Comparison of ENCODE assay signal across 8 mouse cellular contexts in the genomic region with DNA sequence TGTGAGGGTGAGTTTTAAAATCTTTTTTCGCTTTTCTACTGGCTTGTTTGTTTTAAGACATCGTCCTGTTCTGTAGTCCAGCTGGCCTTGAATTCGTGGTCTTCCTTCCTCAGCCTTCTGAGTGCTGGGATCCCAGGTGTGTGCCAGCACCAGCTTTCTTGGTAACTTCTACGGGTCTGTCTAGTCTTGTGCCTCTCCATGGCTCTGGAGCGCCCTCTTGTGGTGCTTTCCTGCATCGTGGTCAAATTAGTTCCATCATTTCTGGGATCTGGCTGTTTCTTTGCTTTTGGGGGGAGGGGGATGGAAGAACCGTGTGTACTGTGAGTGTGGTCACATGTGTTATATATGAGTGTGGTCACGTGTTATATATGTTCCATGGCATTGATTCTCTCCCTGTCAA. TPM values are rescaled to one million over a fixed set of nuclear protein-coding genes. Genes with fewer than 3 reads are reported as not detected.
A peak's percentile ranks its signal among the peaks of the same experiment; 100 is the strongest.
DNase-seq lines count a peak whose midpoint lies in the region.

No protein-coding gene starts in this region.

- DNase-seq in 416B (ENCODE audit: low read depth) (peak; percentile 87), liver (peak; percentile 85)
- DNase-seq in adrenal gland, postnatal 14 days: peak; percentile 91
- DNase-seq in embryo, embryonic 9.5 days (ENCODE audit: extremely low spot score): peak; percentile 86
- DNase-seq in heart, adult 18-20 months: peak; percentile 68 to 95
- peak; percentile 82 for DNase-seq in kidney, adult 9 months
- DNase-seq in natural killer cell, adult 2 months (ENCODE audit: low spot score in 2 of 2): peak; percentile 68 to 81
- DNase-seq in spleen, postnatal 4 days (ENCODE audit: low spot score in 2 of 2): peak; percentile 81 to 96

RNA-seq across cellular contexts. Expression of gene Meaf6, which starts 14.5 kb away (rescaled TPM):
- 28.9 and 33.0 TPM in 2 replicates for total RNA-seq in adrenal gland, postnatal 14 days (2021)
- total RNA-seq in heart, adult 18-20 months (2021): 10 to 100 TPM; 18.3 to 23.4 TPM

RNA-seq across cellular contexts. Expression of gene Zc3h12a, which starts 28.2 kb away (rescaled TPM):
- total RNA-seq in adrenal gland, postnatal 14 days (2021): 5.4 and 6.3 TPM in 2 replicates
- total RNA-seq in heart, adult 18-20 months (2021): 1 to 10 TPM; 4.0 to 4.1 TPM

RNA-seq across cellular contexts. Expression of gene Snip1, which starts 33.0 kb away (rescaled TPM):
- 17.1 and 17.8 TPM in 2 replicates for total RNA-seq in adrenal gland, postnatal 14 days (2021)
- total RNA-seq in heart, adult 18-20 months (2021): 1 to 10 TPM; 7.1 to 7.7 TPM

RNA-seq across cellular contexts. Expression of gene Dnali1, which starts 34.0 kb away (rescaled TPM):
- total RNA-seq in adrenal gland, postnatal 14 days (2021): not detected in 2 replicates
- under 1 TPM in 1 of 2 experiments, not detected in 1; 0.33 TPM for total RNA-seq in heart, adult 18-20 months (2021)

Comparison
In these comparisons a context has a peak if more than half of its experiments do, and no peak if none do; other contexts are left out.
1. Peak in every context shown above with its lines: DNase-seq.